Mouse (Mus musculus): Measurements from ENCODE around the gene A930018P22Rik.
A peak's percentile ranks its signal among the peaks of the same experiment; 100 is the strongest.

The A930018P22Rik gene

DNA sequence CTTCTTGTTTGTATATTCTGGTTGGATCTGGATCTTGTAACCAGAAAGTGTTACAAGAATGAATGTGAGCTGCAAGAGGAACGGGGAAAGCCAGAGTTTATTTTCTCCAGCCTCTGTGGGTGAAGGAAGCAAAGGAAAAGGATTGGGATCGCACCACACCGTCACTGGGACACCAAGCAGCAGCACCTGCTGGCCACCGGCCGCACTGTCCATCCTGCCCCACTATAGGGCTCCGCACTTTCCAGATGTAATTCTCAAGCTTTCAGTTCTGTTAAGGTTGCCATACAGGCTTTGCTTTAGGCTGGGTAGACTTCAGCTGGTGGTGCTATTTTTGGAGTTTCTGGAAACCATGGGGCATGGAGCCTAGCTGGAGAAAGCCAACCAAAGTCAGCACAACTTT lies 2.3 kb upstream of the A930018P22Rik start:
- DNase-seq = no peak

DNA sequence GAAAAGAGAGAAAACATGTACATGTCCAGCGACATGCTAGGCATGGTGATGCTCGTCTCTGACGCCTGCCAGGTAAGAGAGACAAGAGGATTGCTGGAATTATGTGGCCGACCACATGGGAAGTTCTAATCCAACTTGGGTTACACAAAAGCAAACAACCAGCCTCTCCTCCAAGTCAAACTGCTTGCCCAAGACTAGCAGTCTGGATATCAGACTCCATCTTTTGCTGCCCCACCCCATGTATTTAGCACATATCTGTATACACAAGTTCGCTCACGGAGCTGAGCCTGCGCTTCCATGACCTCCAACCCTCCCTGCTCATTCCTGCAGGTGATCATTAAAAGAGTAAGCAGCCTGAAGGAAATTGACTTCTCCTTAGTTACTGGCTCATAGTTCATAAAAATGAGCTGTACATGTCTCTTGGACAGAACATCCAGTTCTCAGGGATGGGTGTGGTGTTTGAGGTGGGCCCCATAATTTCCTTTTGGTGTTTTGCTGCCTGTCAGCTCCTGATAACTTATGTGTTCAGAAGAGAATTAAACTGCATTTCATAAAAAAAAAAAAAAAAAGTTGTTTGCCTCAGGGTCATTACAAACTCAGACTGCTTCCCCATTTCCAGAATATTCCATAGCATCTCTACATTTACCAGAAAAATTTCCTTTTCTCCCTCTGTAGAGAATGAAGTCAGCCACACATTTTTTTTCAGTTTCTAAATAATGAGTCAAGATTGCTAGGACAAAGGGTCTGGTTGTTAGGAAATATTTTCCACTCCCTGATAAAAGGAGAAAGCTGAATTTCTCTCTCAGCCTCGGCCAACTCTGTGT lies 676 bp upstream of the A930018P22Rik start:
- no peak for DNase-seq

DNA sequence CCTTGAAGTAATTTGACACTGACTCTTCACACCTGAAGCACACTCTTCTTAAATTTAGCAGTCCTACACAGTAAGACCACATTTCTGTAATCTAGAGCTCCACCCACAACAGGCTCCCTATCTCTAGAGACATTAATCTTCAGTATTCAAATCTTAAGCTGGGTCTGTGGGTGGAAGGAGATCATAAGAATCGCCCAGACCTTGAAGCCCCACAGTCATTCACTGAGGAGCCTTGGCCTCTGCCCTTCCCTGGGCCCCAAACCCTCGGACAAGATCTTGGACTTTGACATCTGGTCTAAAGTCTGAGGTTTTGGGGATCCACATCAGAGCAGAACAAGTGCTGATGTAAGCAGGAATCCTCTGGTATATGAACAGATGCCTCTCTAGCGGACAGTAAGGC lies 971 bp downstream of the A930018P22Rik start:
- no peak for DNase-seq

DNA sequence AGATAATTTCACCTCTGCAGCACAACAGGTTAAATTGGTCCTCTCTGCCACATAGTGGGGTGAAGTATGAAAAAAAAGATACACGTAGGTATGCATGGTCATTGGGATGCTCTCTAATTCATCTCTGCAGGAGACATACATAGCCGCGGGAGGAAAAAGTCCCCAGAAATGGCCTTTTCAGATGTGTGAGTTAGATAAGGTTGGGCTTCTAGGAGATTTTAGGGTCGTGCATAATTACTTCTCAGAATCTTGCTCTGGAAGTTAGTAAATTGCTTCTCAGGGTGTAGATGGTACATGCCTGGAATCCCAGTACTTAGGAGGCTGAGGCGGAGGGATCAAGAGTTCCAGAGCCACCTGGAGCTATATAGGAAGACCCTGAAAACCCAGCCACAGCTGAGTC lies 1.5 kb downstream of the A930018P22Rik start:
- DNase-seq = no peak

DNA sequence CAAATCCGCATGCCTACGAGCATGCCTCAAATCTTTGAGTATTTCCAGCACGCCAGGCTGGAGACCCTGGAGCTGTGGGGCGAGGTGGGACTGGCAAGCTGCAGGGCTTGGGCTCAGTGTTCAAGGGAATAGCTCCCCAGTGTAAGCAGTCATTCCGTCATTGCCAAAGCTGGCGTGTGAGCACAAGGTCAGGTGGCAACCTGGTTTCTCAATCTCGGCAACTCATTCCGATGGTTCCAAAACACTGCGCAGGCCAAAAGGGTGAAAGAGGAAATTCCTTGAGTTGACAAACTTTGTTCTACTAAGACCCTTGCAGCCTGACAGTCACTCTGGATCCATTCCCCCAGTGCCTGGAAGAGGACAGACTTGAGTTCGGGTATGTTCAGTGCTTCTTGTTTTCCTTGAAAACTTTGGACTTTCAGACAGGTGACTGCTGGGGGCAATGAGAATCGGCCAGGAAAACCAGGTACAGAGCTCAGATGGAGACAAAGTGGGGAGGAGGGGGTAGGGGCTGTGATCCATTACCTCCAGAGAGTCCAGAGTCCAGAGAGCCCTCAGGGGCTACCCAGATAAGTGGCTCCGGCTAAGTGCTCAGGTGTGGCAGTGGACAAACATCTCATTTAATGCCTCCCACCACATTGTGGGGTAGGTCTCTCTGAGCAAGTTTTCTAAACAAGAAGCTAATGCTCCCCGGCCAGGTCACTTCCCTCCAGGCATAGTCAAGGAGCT lies 6.4 kb downstream of the A930018P22Rik start:
- no peak for DNase-seq

- no peak for DNase-seq
Observed at GRCm38 (mm10) chr2:104130165-104130564, 7.6 kb downstream of the A930018P22Rik start.

GRCm38 (mm10) chr2:104130969-104131368 lies 8.4 kb downstream of the A930018P22Rik start:
- no peak for DNase-seq

DNA sequence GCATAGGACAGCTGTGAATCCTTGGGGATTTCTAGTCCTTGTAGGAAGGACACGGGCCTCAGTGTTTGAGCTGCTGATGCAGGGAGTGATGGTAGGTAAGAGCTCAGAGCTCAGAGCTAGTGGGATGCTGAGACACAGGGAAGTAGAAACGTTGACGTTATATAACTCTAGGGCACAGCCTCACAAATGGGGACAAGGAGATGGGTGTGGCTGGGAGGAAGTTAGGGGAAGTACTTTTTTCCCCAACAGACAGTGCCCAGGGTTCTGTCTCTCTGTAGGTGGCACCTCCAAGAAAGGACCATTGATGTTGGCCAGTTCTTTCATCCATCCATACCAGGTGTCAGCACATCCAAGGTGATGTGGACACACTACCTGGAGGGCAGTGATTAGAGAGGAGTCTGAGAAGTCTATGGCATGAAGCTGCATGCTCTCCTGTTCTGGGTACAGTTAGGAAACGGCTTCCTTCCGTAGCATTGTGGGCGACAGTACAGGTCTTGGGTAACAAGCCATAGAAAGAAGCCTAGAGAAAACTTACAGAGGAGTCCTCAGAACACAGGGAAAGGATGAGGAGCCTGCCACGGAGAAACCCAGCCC lies 9.8 kb downstream of the A930018P22Rik start:
- no peak for DNase-seq

GRCm38 (mm10) chr2:104133042-104133810 lies 10.7 kb downstream of the A930018P22Rik start:
- no peak for DNase-seq

GRCm38 (mm10) chr2:104134150-104135056 lies 11.8 kb downstream of the A930018P22Rik start:
- DNase-seq = peak; percentile 72

- no peak for DNase-seq
Observed at GRCm38 (mm10) chr2:104135920-104136319, 13.4 kb downstream of the A930018P22Rik start.

GRCm38 (mm10) chr2:104142140-104142539 lies 19.6 kb downstream of the A930018P22Rik start:
- no peak for DNase-seq

DNA sequence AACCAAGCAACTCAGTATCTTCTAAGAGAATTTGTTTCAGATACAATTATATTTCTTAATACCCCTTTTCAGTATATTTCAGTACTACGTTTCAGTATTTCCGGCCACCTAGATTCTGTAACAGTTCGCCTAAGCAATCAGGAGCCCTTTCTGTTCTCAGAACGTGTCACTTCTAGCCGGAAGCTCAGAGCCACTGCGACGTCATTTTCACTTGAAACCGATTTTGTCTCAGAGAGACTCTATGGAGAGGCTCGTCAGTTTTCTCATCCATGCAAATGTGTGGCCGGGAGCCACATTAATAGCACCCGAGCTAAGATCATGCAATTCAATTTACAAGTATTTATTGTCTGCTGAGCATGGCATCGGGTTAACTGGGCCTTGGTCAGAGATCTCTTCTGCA lies 21.4 kb downstream of the A930018P22Rik start:
- DNase-seq = no peak

- DNase-seq = no peak
Observed at GRCm38 (mm10) chr2:104145983-104146382, 23.4 kb downstream of the A930018P22Rik start.

DNA sequence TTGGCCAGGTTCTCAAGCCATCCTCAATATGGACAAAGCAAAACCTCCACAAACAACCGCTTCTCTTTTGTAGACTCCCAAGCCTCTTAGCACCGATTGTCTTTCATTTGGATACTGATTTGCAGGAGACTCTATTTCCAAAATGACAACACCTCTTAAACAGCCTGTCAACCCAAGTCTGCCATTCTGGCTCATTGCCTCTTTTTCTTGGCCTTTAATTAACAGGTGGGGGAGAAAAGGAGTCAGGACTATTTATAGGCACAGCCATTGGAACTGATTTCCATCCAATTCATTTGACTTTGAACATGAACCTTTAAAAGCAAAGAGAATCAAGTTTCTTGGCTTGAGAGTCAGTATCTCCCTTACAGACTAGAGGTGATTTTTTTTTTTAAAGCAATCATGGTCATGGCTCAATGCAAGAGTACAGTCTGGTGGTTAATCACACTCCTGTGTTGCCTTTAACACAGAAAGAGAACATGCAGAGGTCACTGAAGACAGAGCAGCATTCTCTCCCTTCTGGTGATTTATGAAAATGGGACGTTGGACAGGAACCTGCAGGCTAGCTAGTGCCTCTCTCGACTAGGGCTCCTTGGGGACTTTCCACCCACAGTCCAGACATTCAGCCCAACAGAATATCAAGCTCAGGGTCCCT lies 25.5 kb downstream of the A930018P22Rik start:
- no peak for DNase-seq

- DNase-seq = no peak
Observed at GRCm38 (mm10) chr2:104150608-104151397, 28.2 kb downstream of the A930018P22Rik start.

DNA sequence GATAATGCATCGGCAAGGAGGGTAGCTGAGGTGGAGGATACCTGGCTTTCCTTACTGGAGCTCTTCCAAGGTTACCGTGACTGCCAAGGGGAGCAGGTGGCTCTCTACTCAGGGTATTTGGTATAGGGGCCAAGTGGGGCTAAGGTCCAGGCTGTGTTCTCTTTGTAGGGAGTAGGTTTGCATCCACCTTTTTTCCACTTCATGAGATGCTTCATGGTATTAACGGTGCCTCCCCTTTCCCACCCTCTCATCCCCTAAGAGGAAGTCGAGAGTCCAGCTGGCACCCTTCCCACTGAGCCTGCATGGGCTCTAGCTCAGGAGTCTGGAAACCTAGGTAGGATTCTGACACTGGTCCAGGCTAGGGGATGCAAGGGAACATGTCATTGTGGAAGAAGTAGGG lies 30.8 kb downstream of the A930018P22Rik start:
- DNase-seq = peak; percentile 90

DNA sequence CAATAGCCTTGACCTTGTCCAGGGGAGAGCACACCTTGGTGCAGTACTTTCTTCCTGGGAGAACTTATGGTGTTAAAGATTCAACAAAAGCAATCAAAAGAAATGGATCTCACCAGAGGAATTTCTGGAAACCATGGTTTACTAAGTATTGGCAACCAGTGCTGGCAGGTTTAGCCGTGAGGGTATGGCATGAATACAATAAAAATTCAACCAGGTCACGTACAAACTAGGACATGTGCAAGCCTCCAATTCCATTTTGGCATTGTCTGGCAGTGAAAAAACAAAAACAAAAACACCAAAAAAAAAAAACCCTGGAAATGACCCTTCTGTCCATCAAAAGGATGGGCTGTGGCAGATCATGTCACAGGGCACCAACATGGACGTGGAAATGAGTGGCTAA lies 31.3 kb downstream of the A930018P22Rik start:
- DNase-seq = no peak

DNA sequence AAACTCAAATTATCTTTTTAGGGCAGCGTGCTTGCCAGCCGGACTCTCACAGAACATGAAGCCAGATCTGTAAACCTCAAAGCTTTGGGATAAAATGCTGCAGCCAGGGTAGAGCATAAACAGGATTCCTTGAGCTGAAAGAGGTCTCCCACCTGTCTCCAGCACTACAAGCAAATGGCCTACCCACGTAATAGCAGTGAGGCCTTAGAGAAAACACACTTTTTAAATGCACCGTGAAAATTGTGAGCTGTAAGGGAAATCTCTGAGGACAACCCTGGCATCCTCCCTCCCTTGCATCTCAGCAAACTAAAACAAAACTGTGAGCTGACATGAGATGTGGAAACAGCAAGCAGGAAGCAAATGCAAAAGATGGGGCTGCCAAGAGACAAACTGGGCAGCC lies 35.3 kb downstream of the A930018P22Rik start:
- no peak for DNase-seq

- DNase-seq = no peak
Observed at GRCm38 (mm10) chr2:104163418-104163817, 40.8 kb downstream of the A930018P22Rik start.
